Mouse (Mus musculus) liver, adult 2 months (tissue): Measurements from ENCODE around the gene Cnga1. TPM values are rescaled to one million over a fixed set of nuclear protein-coding genes. Genes with fewer than 3 reads are reported as not detected.

Source experiments
- DNase-seq: peaks from one replicate; pipeline ENCODE4 v3.0.0-alpha.2; 2011; ENCODE audit warnings: low read depth, low spot score; ENCODE audit errors: extremely low read depth
- H3K27ac ChIP-seq: fragments of 200-500 bp; replicated peaks from 2 replicates; pipeline ENCODE4 v1.5.1; 2012; ENCODE audit warnings: low read depth, mild to moderate bottlenecking, control low read depth, inconsistent platforms, low read length; ENCODE audit not compliant: insufficient read depth
- H3K27me3 ChIP-seq: fragments of 200-500 bp; 2 replicates; pipeline ENCODE4 v1.6.1; 2012; ENCODE audit warnings: mild to moderate bottlenecking, moderate library complexity, low read length, inconsistent platforms; ENCODE audit not compliant: control insufficient read depth, insufficient read depth
- H3K36me3 ChIP-seq: fragments of 200-500 bp; 2 replicates; pipeline ENCODE4 v1.6.1; 2012; ENCODE audit warnings: low read length, inconsistent platforms; ENCODE audit not compliant: control insufficient read depth, insufficient read depth
- H3K4me1 ChIP-seq: fragments of 200-500 bp; 2 replicates; pipeline ENCODE4 v1.6.1; 2011; ENCODE audit warnings: low read length; ENCODE audit not compliant: control insufficient read depth, insufficient read depth
- H3K4me3 ChIP-seq: fragments of 200-500 bp; 2 replicates; pipeline ENCODE4 v1.5.1; 2011; ENCODE audit warnings: low read depth, mild to moderate bottlenecking, control low read depth, low read length, moderate library complexity; ENCODE audit not compliant: insufficient read depth
- H3K79me2 ChIP-seq: fragments of 200-500 bp; 2 replicates; pipeline ENCODE4 v1.6.1; 2012; ENCODE audit warnings: inconsistent platforms, mild to moderate bottlenecking, low read length, moderate library complexity; ENCODE audit not compliant: control insufficient read depth, insufficient read depth
- H3K9ac ChIP-seq: fragments of 200-500 bp; 2 replicates; pipeline ENCODE4 v1.6.1; 2012; ENCODE audit warnings: low read depth, mild to moderate bottlenecking, control low read depth, inconsistent platforms, low read length
- CTCF ChIP-seq: fragments of 200-500 bp; IDR thresholded peaks from 2 replicates; pipeline ENCODE4 v1.5.1; 2011; ENCODE audit warnings: low read depth, low read length, control low read depth
- POLR2A ChIP-seq: fragments of 200-500 bp; IDR thresholded peaks from 2 replicates; pipeline ENCODE4 v1.6.1; 2011; ENCODE audit warnings: low read length, control low read depth; ENCODE audit not compliant: insufficient read depth; ENCODE audit errors: extremely low read depth
- WGBS: fragments of 180-500 bp; shearing (Covaris S2); methylation state at CpG from one replicate; pipeline ENCODE4 v1.1.7; 2018; 5-methylcytosine and 5-hydroxymethylcytosine counted together
- polyA plus RNA-seq: library from polyadenylated mRNA; depleted of rRNA; stranded (reverse); fragments of >200 nt; gene quantifications from 2 replicates; pipeline ENCODE4 v1.2.3, GENCODE M21; 2012
- total RNA-seq: library from RNA; depleted of rRNA; stranded (reverse); fragments of >200 nt; gene quantifications from 2 replicates; pipeline ENCODE4 v1.2.3, GENCODE M21; 2014

Gene Cnga1
- total and polyA plus RNA-seq, 2 experiments, result not detected

GRCm38 (mm10) chr5:72634791-72635271, 9.2 kb downstream of the Cnga1 start:
- no peak overlapping the region for H3K27ac ChIP-seq
- H3K27me3 ChIP-seq, result no peaks in the 10 kb centered on the region
- no peaks in the 10 kb centered on the region for H3K36me3 ChIP-seq
- TF ChIP-seq POLR2A, result no peak
- no peak for TF ChIP-seq CTCF
- no peaks in the 10 kb centered on the region for H3K4me1 ChIP-seq
- no peak for DNase-seq
- 82% methylated on average over 9 of the region's 9 CpGs for WGBS
- H3K4me3 ChIP-seq, result no peak overlapping the region
- no peak overlapping the region for H3K9ac ChIP-seq
- no peaks in the 10 kb centered on the region for H3K79me2 ChIP-seq

- H3K79me2 ChIP-seq, result no peaks in the 10 kb centered on the region
- no peak for DNase-seq
- no peak overlapping the region for H3K27ac ChIP-seq
- 90% methylated on average over 6 of the region's 6 CpGs for WGBS
- H3K4me1 ChIP-seq, result no peaks in the 10 kb centered on the region
- H3K9ac ChIP-seq, result no peak overlapping the region
- no peak overlapping the region for H3K4me3 ChIP-seq
- no peaks in the 10 kb centered on the region for H3K27me3 ChIP-seq
- TF ChIP-seq POLR2A (no peak), CTCF (no peak)
- no peaks in the 10 kb centered on the region for H3K36me3 ChIP-seq
Observed at GRCm38 (mm10) chr5:72630026-72630425, 14.0 kb downstream of the Cnga1 start.

GRCm38 (mm10) chr5:72621022-72621421, 23.1 kb downstream of the Cnga1 start:
- Histone ChIP-seq H3K36me3 (no peaks in the 10 kb centered on the region), H3K9ac (no peak overlapping the region), H3K4me3 (no peak overlapping the region), H3K79me2 (no peaks in the 10 kb centered on the region), H3K4me1 (no peaks in the 10 kb centered on the region), H3K27me3 (no peaks in the 10 kb centered on the region), H3K27ac (no peak overlapping the region)
- peak; percentile 4 for DNase-seq
- 91% methylated on average over 1 of the region's 1 CpGs for WGBS
- TF ChIP-seq POLR2A (no peak), CTCF (no peak)

- H3K4me1 ChIP-seq, result no peaks in the 10 kb centered on the region
- no peaks in the 10 kb centered on the region for H3K36me3 ChIP-seq
- no peak overlapping the region for H3K4me3 ChIP-seq
- no peak overlapping the region for H3K27ac ChIP-seq
- no peak for DNase-seq
- H3K9ac ChIP-seq, result no peak overlapping the region
- WGBS, result 79% methylated on average over 4 of the region's 4 CpGs
- no peaks in the 10 kb centered on the region for H3K79me2 ChIP-seq
- H3K27me3 ChIP-seq, result no peaks in the 10 kb centered on the region
- TF ChIP-seq CTCF (no peak), POLR2A (no peak)
Observed at GRCm38 (mm10) chr5:72617413-72617812, 26.7 kb downstream of the Cnga1 start.

- no peak overlapping the region for H3K27ac ChIP-seq
- H3K4me3 ChIP-seq, result no peak overlapping the region
- no peaks in the 10 kb centered on the region for H3K4me1 ChIP-seq
- 80% methylated on average over 4 of the region's 4 CpGs for WGBS
- no peaks in the 10 kb centered on the region; the same call in 1 of the 2 replicates for H3K27me3 ChIP-seq
- H3K79me2 ChIP-seq, result no peaks in the 10 kb centered on the region
- TF ChIP-seq CTCF (no peak), POLR2A (no peak)
- H3K9ac ChIP-seq, result no peak overlapping the region
- no peaks in the 10 kb centered on the region for H3K36me3 ChIP-seq
- peak; percentile 26 for DNase-seq
Observed at GRCm38 (mm10) chr5:72603138-72603537, 40.9 kb downstream of the Cnga1 start.

- TF ChIP-seq POLR2A (no peak), CTCF (peak; percentile 80)
Observed at GRCm38 (mm10) chr5:72601006-72601405, 43.1 kb downstream of the Cnga1 start.

More at GRCm38 (mm10) chr5:72601006-72601405, 43.1 kb downstream of the Cnga1 start:
- no peaks in the 10 kb centered on the region for H3K4me1 ChIP-seq
- no peaks in the 10 kb centered on the region; the same call in 1 of the 2 replicates for H3K27me3 ChIP-seq
- H3K9ac ChIP-seq, result no peak overlapping the region
- peak; percentile 82 for DNase-seq
- 9% methylated on average over 5 of the region's 5 CpGs for WGBS
- no peak overlapping the region for H3K27ac ChIP-seq
- H3K79me2 ChIP-seq, result no peaks in the 10 kb centered on the region
- no peaks in the 10 kb centered on the region for H3K36me3 ChIP-seq
- no peak overlapping the region for H3K4me3 ChIP-seq
